Mouse (Mus musculus): ENCODE data around the gene Cmss1.

DNA sequence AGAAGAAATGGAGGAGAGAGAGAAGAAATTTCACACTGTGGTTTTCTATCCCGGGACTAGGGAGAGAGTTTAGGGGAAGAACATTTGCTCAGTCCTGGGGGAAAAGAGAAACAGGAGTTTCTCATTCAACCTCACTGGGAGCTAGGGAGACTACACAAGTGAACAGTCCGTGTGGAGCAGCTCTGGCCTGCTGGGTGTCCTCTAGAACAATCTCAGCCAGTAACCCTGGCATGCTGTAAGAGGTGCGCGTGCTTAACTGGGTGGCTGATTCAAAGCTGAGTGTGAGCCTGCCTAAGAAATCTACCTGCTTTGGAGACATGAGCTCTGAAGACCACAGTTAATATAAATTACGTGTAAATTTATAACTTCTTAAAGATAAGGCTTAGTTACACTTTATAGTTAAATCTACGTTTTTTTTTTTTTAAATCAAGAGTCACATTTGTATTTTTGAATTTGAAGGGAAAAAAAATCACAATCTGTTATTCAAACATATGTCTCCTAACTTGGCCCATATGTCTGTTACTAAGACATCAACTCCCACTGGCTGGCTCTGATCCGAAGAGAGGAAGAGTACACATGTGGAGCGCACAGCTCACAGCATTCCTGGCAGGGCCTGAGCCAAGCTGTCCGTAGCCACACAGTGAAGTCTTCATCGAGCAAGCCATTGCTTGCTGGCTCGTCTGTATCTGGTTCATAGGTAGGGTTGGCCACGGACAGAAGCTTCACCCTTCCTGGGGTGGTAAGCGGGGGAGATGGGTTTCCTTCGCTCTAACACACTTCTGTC lies 338.4 kb downstream of the Cmss1 start:
- TF ChIP-seq CTCF (IDR thresholded peaks at IDR 0.05; ENCODE audit: low read depth) (no peak), EP300 (IDR thresholded peaks at IDR 0.05; ENCODE audit: low read depth) (no peak)

Data from liver, postnatal 0 days (tissue).